ENCODE assay signal across 8 mouse cellular contexts in the genomic region with DNA sequence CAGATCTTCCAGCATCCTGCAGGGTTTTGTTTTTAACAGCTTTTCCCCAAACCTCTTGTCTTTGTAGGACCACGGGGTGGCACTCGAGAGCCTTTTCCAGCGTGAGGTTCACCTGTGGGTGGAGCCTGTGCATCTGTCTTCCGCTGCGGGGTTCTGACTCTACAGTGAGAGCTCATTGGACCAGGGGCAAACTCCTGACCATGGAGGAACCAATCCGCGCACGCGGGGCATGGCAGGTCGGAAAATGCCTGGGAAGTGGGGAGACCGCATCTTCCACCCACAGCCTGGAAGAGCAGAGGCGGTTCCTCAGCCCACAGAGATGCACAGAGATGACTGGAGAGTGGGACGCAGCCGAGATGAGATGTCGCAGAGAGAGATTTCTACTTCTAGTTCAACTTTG. TPM values are rescaled to one million over a fixed set of nuclear protein-coding genes. Genes with fewer than 3 reads are reported as not detected.
DNase-seq lines count a peak whose midpoint lies in the region; ATAC-seq lines count a peak whose summit lies in the region.

No protein-coding gene starts in this region.

- peak; percentile 99 for ATAC-seq in megakaryocyte progenitor cell, adult 5-6 weeks (replicated peaks; ENCODE audit: poor library complexity)

- peak; percentile 86 for DNase-seq in adipocyte (ENCODE audit: low spot score)
- DNase-seq in embryo, embryonic 10 days (ENCODE audit: low spot score), result peak; percentile 98
- peak; percentile 92 for DNase-seq in gastrocnemius, postnatal 10 days
- DNase-seq in induced T-regulatory cell, adult 2 months (ENCODE audit: low read depth), result peak; percentile 99
- peak; percentile 96 to 99 for DNase-seq in left cerebral cortex, adult 9 months (ENCODE audit: low spot score in 2 of 2)
- peak; percentile 97 for DNase-seq in right cerebral cortex, postnatal 14 days
- DNase-seq in urinary bladder, postnatal 36 days (ENCODE audit: low spot score in 2 of 2), result peak; percentile 87 to 95

RNA-seq across cellular contexts. Expression of a gene that starts 38.5 kb away (rescaled TPM):
- total RNA-seq in gastrocnemius, postnatal 10 days (2021), result 1 to 10 TPM; 4.3 to 9.6 TPM
- 27.4 and 31.1 TPM in 2 replicates for total RNA-seq in megakaryocyte progenitor cell, adult 5-6 weeks (2015)
- 20.8 and 23.5 TPM in 2 replicates for total RNA-seq in megakaryocyte progenitor cell, adult 5-6 weeks (2017)

Comparison
In these comparisons a context has a peak if more than half of its experiments do, and no peak if none do; other contexts are left out.
1. Peak in every context shown above with its lines: DNase-seq and ATAC-seq.